Mouse (Mus musculus) ES-Bruce4 (cell line): ENCODE data around the gene Olfr718-ps1. TPM values are rescaled to one million over a fixed set of nuclear protein-coding genes. Genes with fewer than 3 reads are reported as not detected.

Source experiments
- H3K27ac ChIP-seq: 2 replicates; pipeline ENCODE4 v1.5.1; 2012; ENCODE audit warnings: low read length, inconsistent platforms; ENCODE audit not compliant: insufficient read depth
- H3K27me3 ChIP-seq: 2 replicates; pipeline ENCODE4 v1.6.1; 2012; ENCODE audit warnings: mild to moderate bottlenecking, low read length, inconsistent platforms; ENCODE audit not compliant: control insufficient read depth, poor library complexity, insufficient read depth, severe bottlenecking
- H3K36me3 ChIP-seq: 2 replicates; pipeline ENCODE4 v1.6.1; 2012; ENCODE audit warnings: inconsistent platforms, mild to moderate bottlenecking, low read length, moderate library complexity; ENCODE audit not compliant: control insufficient read depth, poor library complexity, insufficient read depth, severe bottlenecking
- H3K4me1 ChIP-seq: one replicate; pipeline ENCODE4 v1.8.1; 2011; ENCODE audit warnings: low read length; ENCODE audit not compliant: control insufficient read depth, insufficient read depth
- H3K4me3 ChIP-seq: 2 replicates; pipeline ENCODE4 v1.5.1; 2011; ENCODE audit warnings: low read depth, mild to moderate bottlenecking, low read length
- H3K9ac ChIP-seq: 2 replicates; pipeline ENCODE4 v1.6.1; 2012; ENCODE audit warnings: low read depth, mild to moderate bottlenecking, inconsistent platforms; ENCODE audit not compliant: poor library complexity, severe bottlenecking
- H3K9me3 ChIP-seq: replicated peaks from 2 replicates; pipeline ENCODE4 v1.6.1; 2012; ENCODE audit warnings: mild to moderate bottlenecking, low read length, inconsistent platforms; ENCODE audit not compliant: control insufficient read depth, poor library complexity, insufficient read depth, severe bottlenecking
- CTCF ChIP-seq: IDR thresholded peaks from one replicate; pipeline ENCODE4 v1.8.1; 2011; ENCODE audit warnings: low read depth, low read length
- EP300 ChIP-seq: IDR thresholded peaks from 2 replicates; pipeline ENCODE4 v1.6.1; 2011; ENCODE audit warnings: low read depth, low read length; ENCODE audit not compliant: insufficient read depth
- POLR2A ChIP-seq: IDR thresholded peaks from one replicate; pipeline ENCODE4 v1.8.1; 2011; ENCODE audit warnings: low read length; ENCODE audit not compliant: insufficient read depth
- polyA plus RNA-seq: library from polyadenylated mRNA; stranded (reverse); fragments of >200 nt; gene quantifications from 2 replicates; pipeline ENCODE4 v1.2.4, GENCODE M21; 2011; ENCODE audit warnings: low read depth; ENCODE audit not compliant: missing spikeins, insufficient read depth, insufficient read length

Olfr718-ps1 gene
- polyA plus RNA-seq, 1 experiment: 0.42 TPM

- Histone ChIP-seq H3K9me3 (peaks cover 3% of the 10 kb centered on the region), H3K36me3 (0 out of 2 replicates have a peak, but pooled peaks cover 2% of the 10 kb centered on the region), H3K27me3 (no peaks in the 10 kb centered on the region), H3K4me1 (no peaks in the 10 kb centered on the region), H3K9ac (peak within 1 kb of the TSS; percentile 55), H3K4me3 (peak within 1 kb of the TSS; percentile 65), H3K27ac (no peak within 1 kb of the TSS)
- TF ChIP-seq CTCF (no peak), EP300 (no peak), POLR2A (no peak)
Observed at GRCm38 (mm10) chr5:143180255-143181076, 33.1 kb upstream of the Olfr718-ps1 start, which contains the start of the genes Rbak and Spdye4b. Gene Rbak, minus strand, starts transcription at chr5:143180775. Gene Spdye4b, plus strand, starts transcription at chr5:143181017.

DNA sequence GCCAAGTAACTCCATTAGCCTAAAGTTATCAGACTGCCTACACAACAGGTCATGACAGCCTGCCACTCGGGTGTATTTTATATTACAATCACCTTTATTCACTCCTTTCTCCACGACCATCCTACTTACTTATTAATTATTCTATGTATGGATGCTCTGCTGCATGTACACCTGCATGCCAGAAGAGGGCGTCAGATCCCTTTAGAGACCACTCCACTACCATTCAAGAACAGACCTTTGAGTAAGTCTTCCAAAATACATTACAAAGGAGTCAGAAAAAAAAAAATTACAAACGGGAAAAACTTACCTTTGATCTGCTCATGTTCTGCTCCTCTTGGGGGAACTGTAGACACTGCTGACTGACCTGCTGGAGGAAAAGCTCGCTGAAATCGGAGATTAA, 31.8 kb upstream of the Olfr718-ps1 start:
- H3K4me3 ChIP-seq: no peak overlapping the region
- H3K9ac ChIP-seq: no peak overlapping the region
- H3K27ac ChIP-seq: no peak overlapping the region
- H3K36me3 ChIP-seq: peaks cover 7% of the 10 kb centered on the region
- peaks cover 3% of the 10 kb centered on the region for H3K9me3 ChIP-seq
- no peaks in the 10 kb centered on the region for H3K27me3 ChIP-seq
- H3K4me1 ChIP-seq: no peaks in the 10 kb centered on the region
- no peak for TF ChIP-seq EP300
- peak; percentile 0 for TF ChIP-seq CTCF

- Histone ChIP-seq H3K36me3 (peaks cover 16% of the 10 kb centered on the region), H3K4me3 (no peak overlapping the region)
- TF ChIP-seq CTCF (peak; percentile 40), EP300 (no peak), POLR2A (no peak)
Observed at GRCm38 (mm10) chr5:143177541-143178200, 30.3 kb upstream of the Olfr718-ps1 start.

GRCm38 (mm10) chr5:143175970-143176369, 28.6 kb upstream of the Olfr718-ps1 start:
- peaks cover 17% of the 10 kb centered on the region for H3K36me3 ChIP-seq
- H3K9ac ChIP-seq: no peak overlapping the region
- TF ChIP-seq POLR2A: no peak
- no peak for TF ChIP-seq EP300
- TF ChIP-seq CTCF: no peak
- H3K9me3 ChIP-seq: peaks cover 3% of the 10 kb centered on the region
- no peaks in the 10 kb centered on the region for H3K4me1 ChIP-seq
- H3K4me3 ChIP-seq: no peak overlapping the region
- no peaks in the 10 kb centered on the region for H3K27me3 ChIP-seq
- no peak overlapping the region for H3K27ac ChIP-seq

More at GRCm38 (mm10) chr5:143177541-143178200, 30.3 kb upstream of the Olfr718-ps1 start:
- H3K27me3 ChIP-seq: no peaks in the 10 kb centered on the region
- H3K9ac ChIP-seq: no peak overlapping the region
- no peak overlapping the region for H3K27ac ChIP-seq
- H3K9me3 ChIP-seq: peaks cover 3% of the 10 kb centered on the region
- H3K4me1 ChIP-seq: no peaks in the 10 kb centered on the region

DNA sequence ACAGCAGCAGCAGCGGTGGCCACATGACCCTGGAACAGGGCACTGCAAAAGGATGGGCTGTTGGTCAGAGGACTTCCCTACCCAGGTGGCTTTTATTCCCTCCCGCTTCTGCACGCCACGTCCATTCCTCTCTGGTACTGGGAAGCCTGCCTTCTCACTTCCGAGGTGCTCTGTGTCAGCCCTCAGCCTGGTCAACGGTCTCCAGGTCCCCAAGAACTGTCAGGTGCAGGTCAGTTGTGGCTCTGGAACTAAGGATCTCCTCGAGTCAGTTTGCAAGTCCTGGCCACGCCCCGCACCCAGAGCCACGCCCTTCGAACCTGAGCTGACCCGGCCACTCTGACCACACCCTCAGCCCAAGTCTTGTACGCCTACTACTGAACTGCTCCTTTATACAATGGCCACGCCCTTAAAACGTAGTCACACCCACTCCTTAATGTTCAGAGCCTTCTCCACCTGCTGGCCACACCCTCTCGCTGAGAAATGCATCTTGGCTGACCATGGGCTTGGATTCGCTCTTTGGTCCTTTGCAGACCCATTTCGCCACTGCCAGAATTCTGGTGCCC, 18.2 kb upstream of the Olfr718-ps1 start:
- Histone ChIP-seq H3K36me3 (no peaks in the 10 kb centered on the region), H3K4me1 (peaks cover 2% of the 10 kb centered on the region), H3K27ac (no peak overlapping the region), H3K27me3 (no peaks in the 10 kb centered on the region), H3K9ac (no peak overlapping the region), H3K4me3 (peak overlapping the region; percentile 51), H3K9me3 (no peaks in the 10 kb centered on the region)
- TF ChIP-seq CTCF (no peak), EP300 (peak; percentile 56; the same call in 1 of the 2 replicates), POLR2A (peak; percentile 80)

DNA sequence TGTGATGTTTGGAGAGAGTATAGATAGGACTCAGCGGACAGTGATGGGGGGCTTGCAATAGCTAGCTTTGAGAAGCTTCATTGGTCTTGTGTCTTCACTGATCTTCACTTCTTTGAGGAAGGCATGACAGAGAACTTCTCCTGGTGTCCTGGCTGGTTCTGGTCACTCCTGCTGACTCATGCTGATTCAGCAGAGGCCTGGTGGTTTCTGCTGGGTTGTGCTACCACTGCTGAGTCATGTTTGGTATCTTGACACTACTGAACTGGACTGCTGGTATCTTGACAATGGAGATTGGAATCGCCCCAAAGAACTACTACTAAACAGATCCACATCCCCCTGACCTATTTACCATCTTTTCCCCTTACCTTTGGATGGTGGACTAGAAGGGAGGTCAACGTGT, 8.2 kb upstream of the Olfr718-ps1 start:
- H3K27ac ChIP-seq: no peak overlapping the region
- no peaks in the 10 kb centered on the region for H3K4me1 ChIP-seq

More for the DNA sequence above, 8.2 kb upstream of the Olfr718-ps1 start:
- Histone ChIP-seq H3K4me3 (no peak overlapping the region), H3K27me3 (no peaks in the 10 kb centered on the region), H3K9me3 (0 out of 2 replicates have a peak, but pooled peaks cover under 1% of the 10 kb centered on the region), H3K36me3 (no peaks in the 10 kb centered on the region), H3K9ac (no peak overlapping the region)
- TF ChIP-seq CTCF (no peak), POLR2A (no peak), EP300 (0 out of 2 replicates have a peak, but pooled peaks have one; percentile 16)
